Mouse (Mus musculus): ENCODE results near the gene Ndufb8. TPM values are rescaled to one million over a fixed set of nuclear protein-coding genes. Genes with fewer than 3 reads are reported as not detected.
A peak's percentile ranks its signal among the peaks of the same experiment; 100 is the strongest.

Ndufb8 gene
- polyA plus RNA-seq, 1 experiment from 2014 or later: 428 TPM

DNA sequence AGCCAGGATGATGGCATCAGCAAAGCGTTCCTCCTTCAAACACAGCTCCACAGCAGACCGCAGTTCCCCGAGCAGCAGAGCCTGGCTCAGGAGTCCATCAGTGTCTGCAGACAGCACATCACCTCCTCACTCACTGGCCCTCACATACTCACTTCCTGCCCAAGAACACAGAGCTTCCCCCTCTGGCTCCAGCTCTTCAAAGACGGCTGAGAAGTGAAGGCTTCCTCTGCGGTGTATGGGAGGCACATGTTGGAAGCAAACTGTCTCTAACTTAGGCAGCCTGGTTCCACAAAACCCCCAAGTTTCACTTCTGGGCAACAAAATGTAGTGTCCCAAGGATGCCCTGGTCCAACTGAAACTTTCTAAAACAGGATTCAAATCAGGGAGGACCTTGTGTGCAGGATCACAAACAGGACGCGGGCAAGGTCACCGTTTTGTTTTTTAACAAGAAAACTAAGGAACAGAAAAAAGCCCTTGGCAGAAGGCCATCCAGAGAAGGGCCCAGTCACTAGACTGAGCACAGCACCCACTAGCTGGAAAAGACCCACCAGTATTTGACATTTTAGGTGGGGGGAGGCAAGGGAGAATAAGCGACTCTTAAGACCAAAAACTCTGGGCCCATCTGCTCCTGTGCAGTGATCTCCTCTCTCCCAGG lies 29.6 kb downstream of the Ndufb8 start:
- H3K4me1 ChIP-seq: no peaks in the 10 kb centered on the region
- no peak for ATAC-seq (replicated peaks)
- H3K36me3 ChIP-seq: no peaks in the 10 kb centered on the region
- H3K9ac ChIP-seq (replicated peaks): no peak overlapping the region
- no peak overlapping the region for H3K4me2 ChIP-seq (replicated peaks)
- no peaks in the 10 kb centered on the region for H3K9me3 ChIP-seq
- H3K4me3 ChIP-seq: no peak overlapping the region
- no peak overlapping the region for H3K27ac ChIP-seq (replicated peaks)
- peaks cover 35% of the 10 kb centered on the region for H3K27me3 ChIP-seq
- 84% methylated on average over 9 of the region's 9 CpGs for WGBS

DNA sequence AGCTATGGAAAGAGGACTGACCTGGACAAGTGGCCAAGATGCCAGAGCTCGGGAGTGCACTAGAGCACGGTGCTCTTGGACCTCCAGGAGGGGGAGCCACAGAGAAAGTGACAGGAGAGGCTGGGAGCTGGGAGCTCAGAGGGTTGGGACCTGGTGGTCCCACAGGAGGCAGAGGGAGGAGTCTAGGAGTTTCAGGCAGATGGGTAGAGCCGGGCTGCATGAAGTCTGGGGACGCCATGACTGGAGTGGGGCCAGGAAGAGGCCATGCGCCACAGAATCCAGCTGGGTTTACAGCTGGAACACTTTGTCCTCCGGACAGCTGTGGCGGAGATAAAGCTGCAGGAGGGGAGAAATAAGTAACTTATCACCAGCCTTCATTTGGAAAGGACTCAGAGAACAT lies 36.1 kb downstream of the Ndufb8 start:
- Histone ChIP-seq H3K27ac (replicated peaks) (no peak overlapping the region), H3K36me3 (no peaks in the 10 kb centered on the region)

DNA sequence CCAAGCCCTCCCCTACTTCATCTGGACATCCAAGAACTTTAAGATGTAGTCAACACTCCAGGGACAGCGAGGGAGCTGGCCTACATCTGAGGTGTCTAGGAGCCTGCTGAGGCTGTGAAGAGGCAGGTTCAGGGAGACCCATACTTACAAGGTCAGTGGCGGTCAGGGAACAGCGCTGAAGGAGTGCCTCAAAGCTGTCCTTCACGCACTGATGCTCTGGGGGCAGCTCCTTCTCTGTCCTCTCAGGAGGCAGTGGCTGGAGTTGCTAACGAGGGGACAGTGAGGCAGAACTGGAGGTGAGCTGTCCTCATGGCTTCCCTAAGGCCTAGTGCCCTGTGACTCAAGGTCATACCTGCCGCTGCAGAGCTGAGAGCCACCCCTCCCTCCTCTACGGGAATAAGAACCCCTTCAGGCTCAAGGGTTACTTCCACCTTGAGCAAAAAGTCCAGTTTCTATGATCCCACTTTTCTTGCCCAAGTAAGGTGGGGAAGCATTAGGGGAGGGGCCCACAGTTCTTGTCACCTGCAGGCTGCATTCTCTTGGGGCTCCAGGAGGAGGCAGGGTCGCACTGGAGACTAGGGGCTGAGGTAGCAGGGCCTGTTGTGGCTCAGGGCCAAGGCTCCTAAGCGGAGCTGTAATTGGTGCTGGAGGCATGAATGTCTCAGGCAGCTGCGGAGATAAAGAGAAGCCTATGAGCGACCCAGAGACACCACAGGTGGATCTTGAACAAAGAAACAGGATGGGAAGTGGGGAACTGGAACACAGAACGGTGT lies 37.1 kb downstream of the Ndufb8 start:
- Histone ChIP-seq H3K9me3 (no peaks in the 10 kb centered on the region), H3K4me3 (no peak overlapping the region), H3K4me2 (replicated peaks) (no peak overlapping the region), H3K9ac (replicated peaks) (no peak overlapping the region), H3K36me3 (no peaks in the 10 kb centered on the region), H3K27ac (replicated peaks) (no peak overlapping the region), H3K4me1 (peaks cover 12% of the 10 kb centered on the region), H3K27me3 (peaks cover 85% of the 10 kb centered on the region)
- WGBS: 40% methylated on average over 12 of the region's 12 CpGs
- ATAC-seq (replicated peaks): no peak

More for the DNA sequence above, 36.1 kb downstream of the Ndufb8 start:
- Histone ChIP-seq H3K9me3 (no peaks in the 10 kb centered on the region), H3K4me3 (no peak overlapping the region), H3K9ac (replicated peaks) (no peak overlapping the region), H3K4me1 (peaks cover 11% of the 10 kb centered on the region), H3K27me3 (peaks cover 84% of the 10 kb centered on the region), H3K4me2 (replicated peaks) (no peak overlapping the region)
- no peak for ATAC-seq (replicated peaks)
- 32% methylated on average over 7 of the region's 7 CpGs for WGBS

DNA sequence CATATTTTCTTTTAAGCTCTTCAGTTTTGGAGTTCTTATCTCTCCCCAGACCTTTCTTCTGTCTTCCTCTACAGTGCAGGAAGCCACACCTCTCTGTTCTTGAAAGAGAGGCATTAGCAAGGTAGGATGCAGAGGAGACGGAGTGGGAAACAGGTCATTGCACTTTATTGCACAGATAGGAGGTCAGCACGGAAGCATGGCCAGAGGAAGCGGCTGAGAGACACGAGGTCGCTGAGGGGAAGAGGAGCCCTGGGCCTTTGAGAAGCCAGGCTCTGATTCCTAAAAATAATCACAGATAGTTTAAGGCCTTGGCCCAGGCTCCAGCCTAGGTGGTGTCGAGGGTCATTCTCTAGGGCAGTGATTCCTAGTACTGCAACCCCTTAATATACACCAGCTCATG lies 39.5 kb downstream of the Ndufb8 start:
- H3K27ac ChIP-seq (replicated peaks): no peak overlapping the region
- WGBS: 24% methylated on average over 6 of the region's 6 CpGs

DNA sequence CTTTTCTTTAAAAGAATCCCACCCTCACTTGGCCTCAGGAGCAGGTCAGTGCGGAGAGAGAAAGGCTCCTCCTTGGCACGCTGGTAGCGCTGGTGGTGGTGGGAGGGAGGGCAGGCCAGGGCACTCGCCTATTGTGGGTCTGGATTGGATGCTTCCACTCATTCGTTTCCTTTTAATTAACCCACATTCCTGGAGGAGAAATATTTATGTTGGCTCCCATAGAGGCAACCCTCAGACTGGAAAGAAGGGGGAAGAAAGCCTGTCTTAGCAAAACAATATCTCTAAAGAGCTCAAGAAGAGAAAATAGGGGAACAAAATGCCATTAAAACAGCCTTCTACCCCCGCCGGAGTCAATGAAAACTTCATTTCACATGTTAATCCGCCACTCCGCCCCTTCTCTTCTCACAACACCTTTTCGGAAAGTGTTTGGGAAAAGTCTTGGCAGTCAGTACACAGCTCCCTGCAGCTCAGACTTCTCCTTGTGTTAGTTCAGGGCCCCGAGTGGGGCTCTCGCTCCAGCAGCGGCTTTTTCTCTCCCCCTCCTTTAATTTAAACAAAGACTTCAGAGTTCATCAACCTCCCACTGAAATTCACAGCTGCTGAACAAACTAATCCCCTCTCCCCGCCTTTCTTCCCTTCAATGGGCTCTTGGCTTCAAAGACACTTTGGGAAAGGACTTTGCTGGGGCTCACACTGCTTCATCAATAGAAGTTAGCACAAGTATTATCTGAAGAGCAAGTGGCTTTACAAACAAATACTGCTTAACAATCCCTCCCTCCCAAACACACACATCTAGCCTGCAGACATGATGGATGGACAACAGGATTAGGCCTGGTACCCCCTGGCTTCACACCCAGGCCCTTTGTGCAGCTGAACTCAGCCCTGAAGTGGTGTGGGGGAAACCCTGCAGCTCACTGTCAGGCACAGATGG lies 40.5 kb downstream of the Ndufb8 start:
- peaks cover 97% of the 10 kb centered on the region for H3K27me3 ChIP-seq
- H3K9ac ChIP-seq (replicated peaks): no peak overlapping the region
- no peaks in the 10 kb centered on the region for H3K9me3 ChIP-seq
- no peak overlapping the region for H3K4me3 ChIP-seq
- no peaks in the 10 kb centered on the region for H3K36me3 ChIP-seq
- no peak overlapping the region for H3K4me2 ChIP-seq (replicated peaks)
- no peak overlapping the region for H3K27ac ChIP-seq (replicated peaks)
- ATAC-seq (replicated peaks): peak; percentile 88
- WGBS: 2% methylated on average over 14 of the region's 14 CpGs
- peaks cover 29% of the 10 kb centered on the region for H3K4me1 ChIP-seq

More for the DNA sequence above, 39.5 kb downstream of the Ndufb8 start:
- Histone ChIP-seq H3K4me3 (no peak overlapping the region), H3K9me3 (no peaks in the 10 kb centered on the region), H3K9ac (replicated peaks) (no peak overlapping the region), H3K4me2 (replicated peaks) (no peak overlapping the region), H3K4me1 (peaks cover 27% of the 10 kb centered on the region), H3K27me3 (peaks cover 95% of the 10 kb centered on the region), H3K36me3 (no peaks in the 10 kb centered on the region)
- no peak for ATAC-seq (replicated peaks)

DNA sequence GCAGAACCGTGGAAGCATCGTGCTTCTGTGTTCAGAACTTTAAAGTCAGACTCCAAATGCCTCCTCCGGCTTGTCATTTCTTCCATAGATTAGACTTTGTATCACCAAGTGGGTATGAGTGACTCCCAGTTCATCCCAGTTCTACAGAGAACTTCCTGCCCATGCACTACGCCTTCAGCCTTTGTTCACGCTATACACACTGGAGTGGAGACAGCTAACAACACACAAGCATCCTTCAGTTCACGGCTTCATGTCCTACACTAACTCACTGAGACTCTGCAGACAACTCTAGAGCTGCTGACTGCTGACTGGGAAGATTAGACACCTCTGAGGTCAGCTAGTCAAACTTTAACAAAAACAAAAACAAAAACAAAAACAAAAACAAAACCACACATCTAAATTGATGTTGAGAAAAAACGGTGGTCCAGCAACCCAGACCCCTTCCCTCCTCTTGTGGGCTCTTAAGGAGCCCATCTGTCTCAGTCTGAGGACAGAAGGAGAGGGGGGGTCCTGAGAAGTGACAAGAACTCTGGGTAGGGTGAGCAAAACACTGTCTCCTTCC lies 41.2 kb downstream of the Ndufb8 start:
- Histone ChIP-seq H3K27ac (replicated peaks) (no peak overlapping the region), H3K4me3 (no peak overlapping the region), H3K9me3 (no peaks in the 10 kb centered on the region), H3K36me3 (no peaks in the 10 kb centered on the region), H3K9ac (replicated peaks) (no peak overlapping the region), H3K27me3 (peaks cover 97% of the 10 kb centered on the region), H3K4me1 (peaks cover 29% of the 10 kb centered on the region), H3K4me2 (replicated peaks) (no peak overlapping the region)
- 7% methylated on average over 7 of the region's 7 CpGs for WGBS
- no peak for ATAC-seq (replicated peaks)

DNA sequence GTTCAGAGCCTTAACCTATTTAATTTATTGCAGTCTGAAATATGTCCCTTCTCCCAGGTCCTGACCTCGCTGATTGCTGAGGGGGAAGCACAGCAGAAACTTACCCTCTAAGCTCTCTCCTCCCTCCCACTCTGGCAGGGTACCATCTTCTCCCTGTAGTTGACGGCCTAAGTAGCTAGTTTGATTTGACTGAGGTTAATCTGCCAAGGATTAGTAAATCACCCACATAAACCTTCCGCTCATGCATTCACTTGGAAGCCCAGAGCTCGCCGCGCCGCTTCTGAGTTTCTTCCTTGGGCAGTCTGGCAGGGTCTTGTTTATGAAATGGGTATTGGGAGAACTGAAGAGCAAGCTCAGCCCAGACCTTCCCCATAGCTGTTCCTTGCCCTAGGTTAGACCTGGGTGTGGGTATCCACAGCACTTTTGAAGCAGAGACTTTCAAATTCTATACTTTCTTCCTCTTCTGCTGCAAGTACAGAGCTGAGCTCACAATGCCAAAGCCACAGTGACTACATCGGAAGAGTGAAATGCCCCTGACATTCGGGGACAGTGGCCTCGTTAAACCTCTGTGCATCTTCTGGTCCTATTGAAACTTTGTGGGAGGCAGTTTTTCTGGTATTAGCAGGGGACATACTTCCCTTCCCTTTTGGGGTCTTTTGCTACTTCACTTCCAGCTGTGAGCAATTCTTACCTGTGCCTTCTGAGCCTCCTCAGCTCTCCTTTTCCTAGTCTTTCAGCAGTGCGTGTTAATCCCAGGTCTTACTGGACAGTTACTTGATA lies 42.0 kb downstream of the Ndufb8 start:
- H3K27me3 ChIP-seq: peaks cover 95% of the 10 kb centered on the region
- H3K4me1 ChIP-seq: peaks cover 29% of the 10 kb centered on the region
- no peak overlapping the region for H3K9ac ChIP-seq (replicated peaks)
- WGBS: 7% methylated on average over 11 of the region's 11 CpGs
- no peak overlapping the region for H3K4me2 ChIP-seq (replicated peaks)
- ATAC-seq (replicated peaks): no peak
- H3K27ac ChIP-seq (replicated peaks): no peak overlapping the region
- H3K36me3 ChIP-seq: no peaks in the 10 kb centered on the region
- H3K4me3 ChIP-seq: no peak overlapping the region
- H3K9me3 ChIP-seq: no peaks in the 10 kb centered on the region

DNA sequence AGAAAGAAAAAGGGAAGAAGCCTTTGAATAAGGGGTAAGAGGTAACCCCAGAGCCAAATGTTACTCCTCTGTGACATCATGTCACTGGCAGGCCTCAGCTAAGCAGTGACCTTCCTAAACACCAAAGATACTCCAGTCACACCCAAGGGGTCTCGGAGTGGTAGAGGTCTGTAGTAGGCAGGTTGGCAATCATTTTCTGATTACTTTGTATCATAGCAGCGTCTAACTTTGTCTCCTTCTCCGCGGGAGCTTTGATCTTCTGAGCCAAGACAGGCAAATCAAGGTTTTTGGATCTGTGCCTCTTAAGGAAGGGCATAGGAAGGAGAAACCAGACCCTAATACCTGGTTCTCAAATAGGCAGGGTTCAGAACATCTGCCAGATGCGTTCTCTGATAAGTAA lies 42.6 kb downstream of the Ndufb8 start:
- Histone ChIP-seq H3K4me3 (no peak overlapping the region), H3K9me3 (no peaks in the 10 kb centered on the region), H3K27ac (replicated peaks) (no peak overlapping the region), H3K36me3 (no peaks in the 10 kb centered on the region), H3K27me3 (peaks cover 92% of the 10 kb centered on the region), H3K4me2 (replicated peaks) (no peak overlapping the region), H3K4me1 (peaks cover 29% of the 10 kb centered on the region), H3K9ac (replicated peaks) (no peak overlapping the region)
- no peak for ATAC-seq (replicated peaks)
- 9% methylated on average over 5 of the region's 5 CpGs for WGBS

DNA sequence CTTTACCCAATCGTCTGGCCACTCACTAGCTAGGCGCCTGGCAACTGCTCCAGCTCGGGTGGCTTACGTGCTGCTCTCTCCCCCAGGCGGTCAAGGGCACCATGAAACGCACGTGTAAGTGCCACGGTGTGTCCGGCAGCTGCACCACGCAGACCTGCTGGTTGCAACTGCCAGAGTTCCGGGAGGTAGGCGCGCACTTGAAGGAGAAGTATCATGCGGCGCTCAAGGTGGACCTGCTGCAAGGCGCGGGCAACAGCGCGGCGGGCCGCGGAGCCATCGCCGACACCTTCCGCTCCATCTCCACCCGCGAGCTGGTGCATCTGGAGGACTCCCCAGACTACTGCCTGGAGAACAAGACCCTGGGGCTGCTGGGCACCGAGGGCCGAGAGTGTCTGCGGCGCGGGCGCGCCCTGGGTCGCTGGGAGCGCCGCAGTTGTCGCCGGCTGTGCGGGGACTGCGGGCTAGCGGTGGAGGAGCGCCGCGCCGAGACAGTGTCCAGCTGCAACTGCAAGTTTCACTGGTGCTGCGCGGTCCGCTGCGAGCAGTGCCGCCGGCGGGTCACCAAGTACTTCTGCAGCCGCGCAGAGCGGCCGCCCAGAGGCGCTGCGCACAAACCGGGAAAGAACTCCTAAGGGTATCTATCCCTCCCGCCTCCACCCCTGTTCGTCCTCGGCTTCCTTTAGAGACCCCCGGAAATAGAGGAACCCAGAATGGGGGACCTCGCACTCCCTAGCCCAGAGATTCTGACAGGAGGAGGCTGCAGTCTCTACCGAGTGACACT lies 43.6 kb downstream of the Ndufb8 start:
- H3K27me3 ChIP-seq: peaks cover 92% of the 10 kb centered on the region
- peak overlapping the region; percentile 62 for H3K4me2 ChIP-seq (replicated peaks)
- H3K9ac ChIP-seq (replicated peaks): peak overlapping the region; percentile 29; the same call in 1 of the 2 replicates
- no peak overlapping the region for H3K27ac ChIP-seq (replicated peaks)
- peaks cover 29% of the 10 kb centered on the region for H3K4me1 ChIP-seq
- H3K36me3 ChIP-seq: no peaks in the 10 kb centered on the region
- WGBS: under 1% methylated on average over 61 of the region's 66 CpGs
- H3K4me3 ChIP-seq: peak overlapping the region; percentile 37
- no peak for ATAC-seq (replicated peaks)
- no peaks in the 10 kb centered on the region for H3K9me3 ChIP-seq

DNA sequence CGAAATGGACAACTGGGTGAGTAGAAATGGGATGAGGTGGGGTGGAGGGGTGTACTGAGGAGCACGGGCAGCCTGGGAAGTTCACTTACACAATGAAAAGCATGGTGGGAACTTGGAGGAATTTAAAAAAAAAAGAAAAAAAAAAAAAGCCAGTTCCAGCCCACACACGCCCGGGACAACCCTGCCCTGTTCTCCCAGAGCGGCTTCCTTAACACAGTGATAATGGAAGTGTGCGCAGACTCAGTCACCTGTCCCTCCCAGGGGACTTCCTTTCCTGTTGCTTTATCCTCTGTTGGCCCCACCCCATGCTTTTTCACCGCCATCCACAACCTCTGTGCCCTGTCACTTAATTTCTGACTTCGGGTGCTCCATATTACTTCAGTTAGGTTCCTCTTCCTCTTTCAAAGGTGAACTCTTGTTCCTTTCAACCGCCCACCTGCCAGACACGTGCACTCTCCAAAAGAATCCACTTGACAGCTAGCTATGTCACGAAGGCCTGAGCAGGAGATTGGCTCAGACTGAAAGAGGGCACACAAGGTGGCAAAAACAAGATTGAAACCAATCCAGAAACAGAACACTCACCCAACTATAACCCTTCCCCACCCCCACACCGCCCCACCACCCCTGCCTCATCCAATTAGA lies 44.6 kb downstream of the Ndufb8 start:
- H3K27me3 ChIP-seq: peaks cover 88% of the 10 kb centered on the region
- no peaks in the 10 kb centered on the region for H3K9me3 ChIP-seq
- H3K27ac ChIP-seq (replicated peaks): no peak overlapping the region
- peak overlapping the region; percentile 37 for H3K4me3 ChIP-seq
- WGBS: 5% methylated on average over 12 of the region's 12 CpGs
- peaks cover 29% of the 10 kb centered on the region for H3K4me1 ChIP-seq
- no peak overlapping the region; the same call in 1 of the 2 replicates for H3K4me2 ChIP-seq (replicated peaks)
- H3K36me3 ChIP-seq: no peaks in the 10 kb centered on the region
- no peak for ATAC-seq (replicated peaks)
- no peak overlapping the region for H3K9ac ChIP-seq (replicated peaks)
